Mouse (Mus musculus): ENCODE data around the gene Cat. TPM values are rescaled to one million over a fixed set of nuclear protein-coding genes. Genes with fewer than 3 reads are reported as not detected.
A peak's percentile ranks its signal among the peaks of the same experiment; 100 is the strongest.

Cat gene
- polyA plus RNA-seq, 1 experiment from 2014 or later: 92.6 TPM

DNA sequence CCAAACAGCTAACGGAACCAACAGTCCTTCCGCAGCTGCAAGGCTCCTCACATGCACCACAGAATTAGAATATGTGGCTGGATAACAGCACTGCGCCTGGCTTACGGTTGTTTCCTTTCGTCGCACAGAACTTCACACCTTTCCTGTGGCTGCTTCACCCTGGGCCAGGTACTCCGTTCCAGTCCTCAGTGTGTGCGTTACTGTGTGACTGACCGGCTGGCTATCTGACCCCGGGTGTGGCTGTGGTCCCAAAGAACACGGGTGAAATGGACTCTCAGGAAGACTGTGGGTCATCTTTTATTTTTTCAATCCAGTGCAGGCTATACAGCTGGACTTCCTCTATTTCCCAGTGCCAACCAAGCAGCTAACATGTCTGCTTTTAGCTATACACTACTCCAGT, 19.5 kb downstream of the Cat start:
- peaks cover 12% of the 10 kb centered on the region for H3K36me3 ChIP-seq (ENCODE audit: control insufficient read depth, insufficient read depth, low read length)
- no peaks in the 10 kb centered on the region for H3K27me3 ChIP-seq (ENCODE audit: control insufficient read depth, insufficient read depth, low read depth, low read length)
- no peak overlapping the region for H3K9ac ChIP-seq (ENCODE audit: low read depth, low read length)
- no peaks in the 10 kb centered on the region for H3K9me3 ChIP-seq (replicated peaks; ENCODE audit: control insufficient read depth, low read length, poor library complexity, severe bottlenecking)
- H3K4me3 ChIP-seq (ENCODE audit: low read depth, low read length): no peak overlapping the region
- H3K4me1 ChIP-seq (ENCODE audit: control insufficient read depth, insufficient read depth, low read length): no peaks in the 10 kb centered on the region
- WGBS: 97% methylated on average over 11 of the region's 11 CpGs
- no peak for ATAC-seq
- no peak overlapping the region for H3K27ac ChIP-seq (ENCODE audit: low read length)
- no peak overlapping the region for H3K4me2 ChIP-seq (ENCODE audit: low read length)

DNA sequence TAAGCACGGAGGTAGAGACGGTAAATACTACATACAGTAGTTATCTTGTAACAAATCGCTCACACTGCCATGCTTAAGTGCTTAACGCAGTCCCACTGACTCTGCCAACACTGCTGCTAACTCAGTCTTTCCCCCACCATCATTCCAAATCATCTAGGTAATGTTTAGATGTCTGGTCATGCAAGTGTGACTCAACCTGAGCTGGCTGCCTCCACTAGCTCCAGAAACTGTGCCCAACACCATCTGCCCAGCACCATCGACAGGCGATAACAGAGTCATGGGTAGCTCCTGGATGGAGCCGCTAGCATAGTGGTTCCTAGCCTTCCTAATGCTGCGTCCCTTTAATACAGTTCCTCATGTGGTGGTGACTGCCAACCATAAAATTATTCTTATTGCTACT, 20.4 kb downstream of the Cat start:
- ATAC-seq: no peak
- H3K27me3 ChIP-seq (ENCODE audit: control insufficient read depth, insufficient read depth, low read depth, low read length): no peaks in the 10 kb centered on the region
- no peak overlapping the region for H3K9ac ChIP-seq (ENCODE audit: low read depth, low read length)
- H3K4me3 ChIP-seq (ENCODE audit: low read depth, low read length): no peak overlapping the region
- no peaks in the 10 kb centered on the region for H3K9me3 ChIP-seq (replicated peaks; ENCODE audit: control insufficient read depth, low read length, poor library complexity, severe bottlenecking)
- no peaks in the 10 kb centered on the region for H3K4me1 ChIP-seq (ENCODE audit: control insufficient read depth, insufficient read depth, low read length)
- no peak overlapping the region for H3K4me2 ChIP-seq (ENCODE audit: low read length)
- WGBS: 97% methylated on average over 8 of the region's 8 CpGs
- H3K27ac ChIP-seq (ENCODE audit: low read length): no peak overlapping the region
- H3K36me3 ChIP-seq (ENCODE audit: control insufficient read depth, insufficient read depth, low read length): peaks cover 12% of the 10 kb centered on the region

DNA sequence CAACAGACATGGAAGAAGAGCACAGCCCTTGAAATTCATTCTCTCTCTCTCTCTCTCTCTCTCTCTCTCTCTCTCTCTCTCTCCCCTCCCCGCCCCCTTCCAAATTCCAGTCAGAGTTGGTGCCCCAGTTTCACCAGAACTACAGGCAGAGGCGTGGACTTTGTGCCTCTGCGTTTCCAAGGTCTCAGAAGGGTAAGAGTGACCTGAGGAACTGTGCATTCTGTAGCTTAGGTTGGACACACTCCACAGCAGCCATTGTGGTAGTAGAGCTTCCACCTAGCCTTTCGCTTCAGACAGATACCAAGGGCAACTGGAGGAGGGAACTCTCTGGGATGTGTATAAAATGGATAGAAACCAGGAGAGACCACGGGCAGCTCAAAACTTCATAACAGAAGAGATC, 22.2 kb downstream of the Cat start:
- 94% methylated on average over 5 of the region's 5 CpGs for WGBS
- Histone ChIP-seq H3K36me3 (ENCODE audit: control insufficient read depth, insufficient read depth, low read length) (peaks cover 11% of the 10 kb centered on the region), H3K4me2 (ENCODE audit: low read length) (no peak overlapping the region), H3K9ac (ENCODE audit: low read depth, low read length) (no peak overlapping the region), H3K9me3 (replicated peaks; ENCODE audit: control insufficient read depth, low read length, poor library complexity, severe bottlenecking) (no peaks in the 10 kb centered on the region), H3K4me3 (ENCODE audit: low read depth, low read length) (no peak overlapping the region), H3K27me3 (ENCODE audit: control insufficient read depth, insufficient read depth, low read depth, low read length) (no peaks in the 10 kb centered on the region), H3K4me1 (ENCODE audit: control insufficient read depth, insufficient read depth, low read length) (no peaks in the 10 kb centered on the region), H3K27ac (ENCODE audit: low read length) (no peak overlapping the region)
- ATAC-seq: no peak

DNA sequence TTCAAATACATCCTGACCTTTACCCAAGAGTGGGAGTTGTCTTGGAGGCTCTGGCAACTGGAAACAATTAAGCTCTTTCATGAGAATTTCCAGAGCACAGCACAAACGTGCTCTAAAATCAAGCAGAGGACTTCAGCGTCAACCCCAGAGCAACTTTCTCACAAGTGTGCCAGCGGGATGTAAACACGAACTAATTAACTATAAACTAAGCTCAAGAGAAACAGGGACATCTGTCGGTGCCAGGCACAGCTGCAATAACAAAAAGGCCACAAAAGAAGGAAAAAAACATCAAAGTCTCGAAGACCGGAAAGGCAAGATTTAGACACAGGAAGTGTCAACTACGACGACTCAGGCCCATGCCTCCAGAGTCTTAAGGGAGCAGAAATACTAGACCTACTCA, 23.2 kb downstream of the Cat start:
- H3K36me3 ChIP-seq (ENCODE audit: control insufficient read depth, insufficient read depth, low read length): peaks cover 11% of the 10 kb centered on the region
- 63% methylated on average over 9 of the region's 9 CpGs for WGBS
- no peak overlapping the region for H3K4me3 ChIP-seq (ENCODE audit: low read depth, low read length)

DNA sequence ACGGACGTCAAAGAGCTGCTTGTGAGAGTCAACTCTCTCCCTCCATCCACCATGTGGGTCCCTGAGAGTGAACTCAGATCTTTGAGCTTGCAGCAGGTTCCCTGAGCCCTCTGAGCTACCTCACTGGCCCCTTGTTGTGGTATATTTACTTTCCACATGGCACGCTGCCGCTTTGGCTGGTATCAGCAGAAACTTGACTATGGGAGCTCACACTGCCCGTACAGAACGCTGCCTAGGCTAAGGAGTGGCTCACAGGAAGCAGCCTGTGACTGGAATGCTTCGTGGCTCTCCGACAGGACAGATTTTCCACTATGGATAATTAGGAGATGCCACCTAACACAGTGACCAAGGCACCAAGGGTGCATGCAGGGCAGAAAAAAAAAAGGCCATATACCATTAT, 23.8 kb downstream of the Cat start:
- Histone ChIP-seq H3K4me2 (ENCODE audit: low read length) (no peak overlapping the region), H3K4me1 (ENCODE audit: control insufficient read depth, insufficient read depth, low read length) (no peaks in the 10 kb centered on the region), H3K9me3 (replicated peaks; ENCODE audit: control insufficient read depth, low read length, poor library complexity, severe bottlenecking) (no peaks in the 10 kb centered on the region), H3K36me3 (ENCODE audit: control insufficient read depth, insufficient read depth, low read length) (peaks cover 13% of the 10 kb centered on the region), H3K27ac (ENCODE audit: low read length) (peak overlapping the region; percentile 40), H3K9ac (ENCODE audit: low read depth, low read length) (no peak overlapping the region), H3K27me3 (ENCODE audit: control insufficient read depth, insufficient read depth, low read depth, low read length) (no peaks in the 10 kb centered on the region), H3K4me3 (ENCODE audit: low read depth, low read length) (no peak overlapping the region)
- ATAC-seq: no peak
- WGBS: 90% methylated on average over 8 of the region's 8 CpGs

More for the DNA sequence above, 23.2 kb downstream of the Cat start:
- H3K27ac ChIP-seq (ENCODE audit: low read length): peak overlapping the region; percentile 40; the same call in 1 of the 2 replicates
- no peak overlapping the region for H3K4me2 ChIP-seq (ENCODE audit: low read length)
- H3K27me3 ChIP-seq (ENCODE audit: control insufficient read depth, insufficient read depth, low read depth, low read length): no peaks in the 10 kb centered on the region
- no peak for ATAC-seq
- no peaks in the 10 kb centered on the region for H3K4me1 ChIP-seq (ENCODE audit: control insufficient read depth, insufficient read depth, low read length)
- no peaks in the 10 kb centered on the region for H3K9me3 ChIP-seq (replicated peaks; ENCODE audit: control insufficient read depth, low read length, poor library complexity, severe bottlenecking)
- no peak overlapping the region for H3K9ac ChIP-seq (ENCODE audit: low read depth, low read length)

DNA sequence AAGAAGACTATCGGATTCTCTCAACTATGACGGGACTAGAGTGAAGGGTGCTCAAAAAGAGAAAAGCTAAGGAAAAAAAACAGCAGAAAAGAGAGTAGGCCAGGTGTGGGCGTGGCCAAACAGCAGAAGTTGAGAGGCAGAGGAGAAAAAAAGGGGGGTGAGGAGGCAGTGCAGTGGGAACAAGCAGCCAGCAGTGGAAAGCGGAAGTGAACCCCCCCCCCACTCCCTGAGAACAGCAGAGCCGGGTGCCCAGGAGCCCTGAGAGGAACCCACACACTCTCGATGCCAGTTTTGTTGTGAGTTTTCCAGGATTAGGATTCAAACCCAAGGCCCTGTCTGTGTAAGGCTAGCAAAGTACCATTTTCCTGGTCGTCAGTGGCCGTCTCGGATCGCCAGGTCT, 25.9 kb downstream of the Cat start:
- 95% methylated on average over 10 of the region's 10 CpGs for WGBS
- Histone ChIP-seq H3K4me1 (ENCODE audit: control insufficient read depth, insufficient read depth, low read length) (no peaks in the 10 kb centered on the region), H3K4me3 (ENCODE audit: low read depth, low read length) (no peak overlapping the region), H3K36me3 (ENCODE audit: control insufficient read depth, insufficient read depth, low read length) (peaks cover 17% of the 10 kb centered on the region), H3K27ac (ENCODE audit: low read length) (no peak overlapping the region), H3K9ac (ENCODE audit: low read depth, low read length) (no peak overlapping the region), H3K9me3 (replicated peaks; ENCODE audit: control insufficient read depth, low read length, poor library complexity, severe bottlenecking) (no peaks in the 10 kb centered on the region), H3K4me2 (ENCODE audit: low read length) (no peak overlapping the region), H3K27me3 (ENCODE audit: control insufficient read depth, insufficient read depth, low read depth, low read length) (no peaks in the 10 kb centered on the region)
- no peak for ATAC-seq

DNA sequence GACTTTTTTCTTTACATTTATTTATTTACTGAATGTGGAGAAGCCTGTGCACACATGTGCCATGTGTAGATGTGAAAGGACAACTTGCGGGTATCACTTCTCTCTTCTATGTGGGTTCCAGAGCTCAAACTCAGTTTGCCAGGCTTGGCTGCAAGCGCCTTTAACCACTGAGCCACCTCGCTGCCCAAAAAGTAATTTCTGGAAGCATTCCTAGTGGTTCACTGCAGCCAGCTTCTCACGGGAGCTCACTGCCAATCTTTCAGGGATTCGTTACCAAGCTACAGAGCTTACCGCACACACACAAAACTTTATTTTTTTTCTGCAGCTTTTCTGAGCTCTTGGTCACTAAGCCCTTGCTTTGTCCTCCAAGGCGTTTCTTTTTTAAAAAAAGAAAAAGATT, 27.3 kb downstream of the Cat start:
- Histone ChIP-seq H3K9ac (ENCODE audit: low read depth, low read length) (no peak overlapping the region), H3K27me3 (ENCODE audit: control insufficient read depth, insufficient read depth, low read depth, low read length) (no peaks in the 10 kb centered on the region), H3K9me3 (replicated peaks; ENCODE audit: control insufficient read depth, low read length, poor library complexity, severe bottlenecking) (no peaks in the 10 kb centered on the region), H3K4me1 (ENCODE audit: control insufficient read depth, insufficient read depth, low read length) (no peaks in the 10 kb centered on the region), H3K4me2 (ENCODE audit: low read length) (no peak overlapping the region), H3K4me3 (ENCODE audit: low read depth, low read length) (no peak overlapping the region), H3K36me3 (ENCODE audit: control insufficient read depth, insufficient read depth, low read length) (peaks cover 18% of the 10 kb centered on the region), H3K27ac (ENCODE audit: low read length) (no peak overlapping the region)
- ATAC-seq: no peak
- WGBS: 85% methylated on average over 7 of the region's 7 CpGs

DNA sequence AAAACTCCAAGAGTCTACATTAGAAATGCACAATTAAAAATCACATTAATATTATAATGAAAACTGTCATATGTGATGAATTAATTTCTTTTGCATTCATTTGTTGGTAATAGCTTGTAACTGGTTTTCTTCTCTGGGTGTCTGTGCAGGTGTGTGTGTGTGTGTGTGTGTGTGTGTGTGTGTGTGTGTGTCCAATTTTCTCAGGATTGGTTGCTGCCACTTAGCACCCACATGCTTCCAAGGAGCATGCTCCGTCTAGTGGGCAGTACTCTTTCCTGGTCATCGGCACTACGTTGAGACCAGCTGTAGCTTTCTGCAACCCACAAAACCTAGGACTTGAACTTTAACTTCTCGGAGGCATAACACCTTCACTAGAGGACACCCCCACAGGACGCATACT, 27.9 kb downstream of the Cat start:
- whole genome bisulfite sequencing: 87% methylated on average over 5 of the region's 5 CpGs
- no peaks in the 10 kb centered on the region for H3K9me3 ChIP-seq (replicated peaks; ENCODE audit: control insufficient read depth, low read length, poor library complexity, severe bottlenecking)
- H3K4me1 ChIP-seq (ENCODE audit: control insufficient read depth, insufficient read depth, low read length): no peaks in the 10 kb centered on the region
- no peak overlapping the region for H3K27ac ChIP-seq (ENCODE audit: low read length)
- H3K4me2 ChIP-seq (ENCODE audit: low read length): no peak overlapping the region
- H3K27me3 ChIP-seq (ENCODE audit: control insufficient read depth, insufficient read depth, low read depth, low read length): no peaks in the 10 kb centered on the region
- H3K4me3 ChIP-seq (ENCODE audit: low read depth, low read length): no peak overlapping the region
- H3K9ac ChIP-seq (ENCODE audit: low read depth, low read length): no peak overlapping the region
- no peak; the same call in 1 of the 2 replicates for ATAC-seq
- H3K36me3 ChIP-seq (ENCODE audit: control insufficient read depth, insufficient read depth, low read length): peaks cover 18% of the 10 kb centered on the region

DNA sequence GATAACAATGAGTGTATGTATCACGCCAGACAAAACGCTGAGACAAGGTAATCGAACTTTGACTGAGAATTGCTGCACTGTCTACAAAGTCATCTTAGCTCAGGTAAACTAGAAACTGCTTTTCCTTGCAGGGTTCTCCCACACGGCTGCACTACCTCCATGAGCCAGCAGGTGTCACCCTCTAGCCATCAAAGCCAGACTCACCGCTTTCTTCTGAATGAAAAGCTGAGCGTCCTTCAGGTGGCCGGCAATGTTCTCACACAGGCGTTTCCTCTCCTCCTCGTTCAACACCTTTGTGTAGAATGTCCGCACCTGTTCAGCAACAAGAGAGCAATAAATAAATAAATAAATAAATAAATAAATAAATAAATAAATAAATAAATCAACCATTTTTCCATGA, 28.3 kb downstream of the Cat start:
- no peak overlapping the region for H3K27ac ChIP-seq (ENCODE audit: low read length)
- no peaks in the 10 kb centered on the region for H3K9me3 ChIP-seq (replicated peaks; ENCODE audit: control insufficient read depth, low read length, poor library complexity, severe bottlenecking)
- H3K27me3 ChIP-seq (ENCODE audit: control insufficient read depth, insufficient read depth, low read depth, low read length): no peaks in the 10 kb centered on the region
- H3K4me2 ChIP-seq (ENCODE audit: low read length): no peak overlapping the region
- no peaks in the 10 kb centered on the region for H3K4me1 ChIP-seq (ENCODE audit: control insufficient read depth, insufficient read depth, low read length)
- H3K36me3 ChIP-seq (ENCODE audit: control insufficient read depth, insufficient read depth, low read length): peaks cover 18% of the 10 kb centered on the region
- WGBS: 22% methylated on average over 10 of the region's 10 CpGs
- H3K9ac ChIP-seq (ENCODE audit: low read depth, low read length): no peak overlapping the region
- ATAC-seq: peak; percentile 86
- no peak overlapping the region for H3K4me3 ChIP-seq (ENCODE audit: low read depth, low read length)

DNA sequence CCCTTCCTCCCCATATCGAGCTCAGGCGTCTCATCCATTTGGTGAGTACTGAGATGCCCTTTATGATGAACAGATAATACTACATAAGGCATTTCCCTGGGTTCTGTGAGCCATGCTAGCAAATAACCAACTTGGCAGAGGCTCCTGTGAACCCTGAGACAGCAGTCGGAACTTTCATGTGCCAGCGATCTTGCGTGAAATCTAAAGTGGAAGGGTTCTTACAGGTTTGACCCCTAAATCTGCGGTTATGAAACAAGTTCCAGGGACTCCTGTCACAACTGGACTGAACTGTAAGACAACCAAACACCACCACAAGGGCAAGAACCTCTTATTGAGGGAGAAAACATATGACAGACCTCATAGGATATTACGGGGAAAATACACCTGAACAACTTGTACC, 29.2 kb downstream of the Cat start:
- H3K27ac ChIP-seq (ENCODE audit: low read length): no peak overlapping the region
- H3K9ac ChIP-seq (ENCODE audit: low read depth, low read length): no peak overlapping the region
- 96% methylated on average over 7 of the region's 7 CpGs for WGBS
- H3K9me3 ChIP-seq (replicated peaks; ENCODE audit: control insufficient read depth, low read length, poor library complexity, severe bottlenecking): no peaks in the 10 kb centered on the region
- no peak overlapping the region for H3K4me2 ChIP-seq (ENCODE audit: low read length)
- no peaks in the 10 kb centered on the region for H3K27me3 ChIP-seq (ENCODE audit: control insufficient read depth, insufficient read depth, low read depth, low read length)
- H3K36me3 ChIP-seq (ENCODE audit: control insufficient read depth, insufficient read depth, low read length): peaks cover 18% of the 10 kb centered on the region
- H3K4me3 ChIP-seq (ENCODE audit: low read depth, low read length): no peak overlapping the region
- no peak for ATAC-seq
- no peaks in the 10 kb centered on the region for H3K4me1 ChIP-seq (ENCODE audit: control insufficient read depth, insufficient read depth, low read length)

Measured in midbrain, embryonic 16.5 days (tissue).